ENCODE assay signal across 9 mouse cellular contexts in genomic region chr9:107355870-107356765, GRCm38 (mm10). TPM values are rescaled to one million over a fixed set of nuclear protein-coding genes. Genes with fewer than 3 reads are reported as not detected.
A peak's percentile ranks its signal among the peaks of the same experiment; 100 is the strongest.
DNase-seq lines count a peak whose midpoint lies in the region; ATAC-seq and TF ChIP-seq lines count a peak whose summit lies in the region.
"Had no signal": no experiment of that assay in that cellular context is flagged by ENCODE, and none has a peak within 500 bp of the region (broad histone marks: within the 10 kb centered on the region; RNA-seq: fewer than 3 reads in every experiment).

No protein-coding gene starts in this region.

- H3K4me1 ChIP-seq in hindbrain, embryonic 10.5 days (replicated peaks), result peaks cover 16% of the 10 kb centered on the region
- H3K4me1 ChIP-seq in hindbrain, embryonic 16.5 days (ENCODE audit: control insufficient read depth, insufficient read depth, low read depth, low read length), result peaks cover 5% of the 10 kb centered on the region
- no peaks in the 10 kb centered on the region for H3K4me1 ChIP-seq in lung, postnatal 0 days (ENCODE audit: insufficient read depth, low read depth, low read length)

- no peak overlapping the region for H3K27ac ChIP-seq in hindbrain, embryonic 10.5 days
- H3K27ac ChIP-seq in hindbrain, embryonic 16.5 days (ENCODE audit: low read depth, low read length), result no peak overlapping the region
- H3K27ac ChIP-seq in lung, postnatal 0 days (ENCODE audit: low read length), result no peak overlapping the region

- no peak overlapping the region for H3K4me2 ChIP-seq in hindbrain, embryonic 16.5 days (ENCODE audit: low read length)
- H3K4me2 ChIP-seq in lung, postnatal 0 days (replicated peaks; ENCODE audit: low read depth, low read length), result no peak overlapping the region

- TF ChIP-seq EP300 in lung, postnatal 0 days (IDR thresholded peaks at IDR 0.05), result no peak

- no peak overlapping the region for H3K4me3 ChIP-seq in hindbrain, embryonic 10.5 days
- H3K4me3 ChIP-seq in hindbrain, embryonic 16.5 days (ENCODE audit: low read length), result no peak overlapping the region
- H3K4me3 ChIP-seq in lung, postnatal 0 days (ENCODE audit: low read depth, low read length), result no peak overlapping the region

- H3K9me3 ChIP-seq in hindbrain, embryonic 10.5 days, result no peaks in the 10 kb centered on the region
- H3K9me3 ChIP-seq in hindbrain, embryonic 16.5 days (ENCODE audit: control insufficient read depth, low read length), result no peaks in the 10 kb centered on the region
- no peaks in the 10 kb centered on the region for H3K9me3 ChIP-seq in lung, postnatal 0 days (ENCODE audit: low read length)

- H3K36me3 ChIP-seq in hindbrain, embryonic 10.5 days, result no peaks in the 10 kb centered on the region
- H3K36me3 ChIP-seq in hindbrain, embryonic 16.5 days (ENCODE audit: control insufficient read depth, insufficient read depth, low read length), result no peaks in the 10 kb centered on the region
- H3K36me3 ChIP-seq in lung, postnatal 0 days (ENCODE audit: insufficient read depth, low read length), result no peaks in the 10 kb centered on the region

- no peak for ATAC-seq in hindbrain, embryonic 16.5 days
- ATAC-seq in lung, postnatal 0 days, result no peak; the same call in 1 of the 2 replicates

- 52% methylated on average over 7 of the region's 7 CpGs for WGBS in hindbrain, embryonic 10.5 days
- WGBS in hindbrain, embryonic 16.5 days, result 57% methylated on average over 7 of the region's 7 CpGs
- WGBS in lung, postnatal 0 days, result 42% methylated on average over 6 of the region's 7 CpGs

- no peak overlapping the region for H3K9ac ChIP-seq in hindbrain, embryonic 16.5 days (ENCODE audit: low read depth, low read length)
- H3K9ac ChIP-seq in lung, postnatal 0 days (replicated peaks; ENCODE audit: low read depth), result no peak overlapping the region

- peak; percentile 77 for TF ChIP-seq CTCF in lung, postnatal 0 days (IDR thresholded peaks at IDR 0.05)

- DNase-seq in hindbrain, embryonic 10.5 days (ENCODE audit: low spot score), result peak; percentile 58
- DNase-seq in ES-CJ7 (ENCODE audit: low read depth, low spot score), result peak; percentile 69
- DNase-seq in cerebellum, adult 11-12 months, result peak; percentile 85
- peak; percentile 43 to 44 for DNase-seq in frontal cortex, postnatal 25 days (ENCODE audit: low spot score in 2 of 2)
- DNase-seq in kidney, postnatal 10 days, result peak; percentile 83
- peak; percentile 77 for DNase-seq in lung, postnatal 0 days (ENCODE audit: low spot score)
- peak; percentile 60 for DNase-seq in skeletal muscle tissue, adult 2 months (ENCODE audit: low read depth, low spot score)

- H3K27me3 ChIP-seq in hindbrain, embryonic 10.5 days (ENCODE audit: insufficient read depth, poor library complexity, severe bottlenecking), result peaks cover 26% of the 10 kb centered on the region
- H3K27me3 ChIP-seq in hindbrain, embryonic 16.5 days (replicated peaks; ENCODE audit: control insufficient read depth, insufficient read depth, low read length), result no peaks in the 10 kb centered on the region; the same call in 1 of the 2 replicates
- H3K27me3 ChIP-seq in lung, postnatal 0 days (replicated peaks; ENCODE audit: insufficient read depth, low read length), result 0 out of 2 replicates have a peak, but pooled peaks cover 4% of the 10 kb centered on the region

RNA-seq across cellular contexts. Expression of gene 6430571L13Rik, which starts 15.7 kb away (rescaled TPM):
- 1.4 and 2.6 TPM in 2 replicates for polyA plus RNA-seq in hindbrain, embryonic 10.5 days (2016; fragmentation: Nextera tagmentation; extraction: Ambion mirVana)
- polyA plus RNA-seq in hindbrain, embryonic 16.5 days (2015; fragmentation: Nextera tagmentation; extraction: Ambion mirVana), result 9.8 and 11.4 TPM in 2 replicates
- 0.23 and 0.36 TPM in 2 replicates for polyA plus RNA-seq in lung, postnatal 0 days (2015; fragmentation: Nextera tagmentation; extraction: Ambion mirVana)

RNA-seq across cellular contexts. Expression of gene Hemk1, which starts 18.0 kb away (rescaled TPM):
- polyA plus RNA-seq in hindbrain, embryonic 10.5 days (2016; fragmentation: Nextera tagmentation; extraction: Ambion mirVana), result 12.1 and 13.4 TPM in 2 replicates
- 17.5 and 18.7 TPM in 2 replicates for polyA plus RNA-seq in hindbrain, embryonic 16.5 days (2015; fragmentation: Nextera tagmentation; extraction: Ambion mirVana)
- polyA plus RNA-seq in lung, postnatal 0 days (2015; fragmentation: Nextera tagmentation; extraction: Ambion mirVana), result 5.9 and 8.3 TPM in 2 replicates

RNA-seq across cellular contexts. Expression of gene Cacna2d2, which starts 43.3 kb away (rescaled TPM):
- 0.87 and 2.9 TPM in 2 replicates for polyA plus RNA-seq in hindbrain, embryonic 10.5 days (2016; fragmentation: Nextera tagmentation; extraction: Ambion mirVana)
- 8.1 and 9.0 TPM in 2 replicates for polyA plus RNA-seq in hindbrain, embryonic 16.5 days (2015; fragmentation: Nextera tagmentation; extraction: Ambion mirVana)
- 0.04 TPM in 1 of 2 replicates, not detected in the other for polyA plus RNA-seq in lung, postnatal 0 days (2015; fragmentation: Nextera tagmentation; extraction: Ambion mirVana)
- polyA plus RNA-seq: liver, embryonic 16.5 days had no signal
